Mouse (Mus musculus): ENCODE results near the gene Hist2h3b.

The Hist2h3b gene

DNA sequence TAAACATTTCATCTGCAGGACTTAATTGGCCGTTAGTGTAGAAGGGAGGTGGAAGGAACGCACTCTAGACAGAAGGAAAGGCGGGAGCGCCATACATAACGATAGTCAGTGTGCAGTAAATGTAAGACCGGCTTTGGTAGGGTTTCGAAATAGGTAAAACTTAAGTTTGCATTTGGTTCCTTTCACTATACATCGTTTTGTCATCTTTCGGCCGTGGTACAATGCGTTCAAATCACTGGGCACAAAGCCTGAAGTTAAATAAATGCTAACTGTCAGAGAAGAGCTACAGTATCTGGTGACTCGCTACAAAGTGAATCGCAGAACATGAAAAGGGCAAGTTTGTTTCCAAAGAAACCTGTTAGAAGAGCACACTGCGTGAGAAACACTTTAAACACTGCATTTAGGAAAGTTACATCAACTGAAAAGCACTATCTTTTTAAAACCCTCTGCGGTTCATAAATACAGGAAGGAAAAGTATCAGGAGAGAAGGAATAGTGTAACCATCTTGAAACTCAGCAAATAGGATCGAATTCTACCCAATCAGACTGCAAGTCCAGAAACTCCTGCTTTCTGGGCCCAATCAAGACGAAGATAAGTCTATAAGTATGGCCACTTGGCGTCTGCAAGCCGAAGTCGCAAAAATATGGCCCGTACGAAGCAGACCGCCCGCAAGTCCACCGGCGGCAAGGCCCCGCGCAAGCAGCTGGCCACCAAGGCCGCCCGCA, at the start of gene Hist2h3b:
TSS of gene Hist2h3b (plus strand) at position 604 of the 725 bp plus-strand sequence.
- peak; percentile 100 for DNase-seq (ENCODE audit: extremely low read depth, low read depth)

DNA sequence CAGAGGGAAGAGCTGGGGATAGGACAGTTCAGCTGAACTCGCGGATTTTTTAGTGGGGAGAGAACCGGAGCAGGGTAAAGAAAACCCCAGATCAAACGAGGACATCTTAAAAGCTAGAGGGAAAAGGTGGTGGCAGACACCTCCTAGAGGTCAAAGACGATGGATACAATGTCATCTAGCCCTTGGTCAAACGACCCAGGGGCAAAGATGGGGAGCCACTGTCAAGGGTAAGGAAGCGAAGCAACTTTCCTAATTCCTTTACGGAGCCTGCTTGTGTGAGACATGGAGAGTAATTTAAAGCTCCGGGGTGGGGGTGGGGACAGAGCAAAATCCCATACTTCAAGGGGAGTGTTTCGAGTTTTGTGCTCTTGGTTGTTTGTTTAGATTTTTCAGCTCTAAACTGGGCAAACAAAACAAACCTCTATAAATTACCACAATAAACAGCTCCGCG, 49.2 kb upstream of the Hist2h3b start:
- DNase-seq (ENCODE audit: extremely low read depth, low read depth) = peak; percentile 67

DNA sequence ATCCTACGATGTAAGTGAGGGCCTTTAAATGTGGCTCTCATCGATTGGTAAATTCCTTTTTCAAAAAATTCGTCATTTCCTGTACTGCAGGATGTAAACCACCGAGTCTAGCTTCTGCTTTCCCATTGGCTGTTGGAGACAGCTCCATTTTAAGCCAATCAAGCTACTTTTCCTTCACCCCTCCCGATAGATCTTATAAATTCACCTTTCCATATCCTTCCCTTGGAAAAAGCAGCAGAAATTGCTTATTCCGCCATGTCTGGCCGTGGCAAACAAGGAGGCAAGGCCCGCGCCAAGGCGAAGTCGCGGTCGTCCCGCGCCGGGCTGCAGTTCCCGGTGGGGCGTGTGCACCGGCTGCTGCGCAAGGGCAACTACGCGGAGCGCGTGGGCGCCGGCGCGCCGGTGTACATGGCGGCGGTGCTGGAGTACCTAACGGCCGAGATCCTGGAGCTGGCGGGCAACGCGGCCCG, 48.8 kb upstream of the Hist2h3b start, which contains the start of the genes Bola1 and Hist2h2ab:
TSS of gene Bola1 (minus strand) at position 49 of the 470 bp plus-strand sequence.
TSS of gene Hist2h2ab (plus strand) at position 205 of the 470 bp plus-strand sequence.
- peak; percentile 100 for DNase-seq (ENCODE audit: extremely low read depth, low read depth)

DNA sequence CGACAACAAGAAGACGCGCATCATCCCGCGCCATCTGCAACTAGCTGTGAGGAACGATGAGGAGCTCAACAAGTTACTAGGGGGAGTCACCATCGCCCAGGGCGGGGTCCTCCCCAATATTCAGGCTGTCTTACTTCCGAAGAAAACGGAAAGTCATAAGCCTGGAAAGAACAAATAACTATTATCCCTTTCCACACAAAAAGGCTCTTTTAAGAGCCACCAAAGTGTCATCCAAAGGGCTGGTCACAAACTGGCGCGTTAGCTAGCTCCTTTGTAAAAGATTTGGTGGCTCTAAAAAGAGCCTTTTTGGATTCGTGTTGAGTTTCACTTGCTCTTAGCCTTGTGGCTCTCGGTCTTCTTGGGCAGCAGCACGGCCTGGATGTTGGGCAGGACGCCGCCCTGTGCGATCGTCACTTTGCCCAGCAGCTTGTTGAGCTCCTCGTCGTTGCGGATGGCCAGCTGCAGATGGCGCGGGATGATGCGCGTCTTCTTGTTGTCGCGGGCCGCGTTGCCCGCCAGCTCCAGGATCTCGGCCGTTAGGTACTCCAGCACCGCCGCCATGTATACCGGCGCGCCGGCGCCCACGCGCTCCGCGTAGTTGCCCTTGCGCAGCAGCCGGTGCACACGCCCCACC, 48.2 kb upstream of the Hist2h3b start:
- peak; percentile 82 for DNase-seq (ENCODE audit: extremely low read depth, low read depth)

DNA sequence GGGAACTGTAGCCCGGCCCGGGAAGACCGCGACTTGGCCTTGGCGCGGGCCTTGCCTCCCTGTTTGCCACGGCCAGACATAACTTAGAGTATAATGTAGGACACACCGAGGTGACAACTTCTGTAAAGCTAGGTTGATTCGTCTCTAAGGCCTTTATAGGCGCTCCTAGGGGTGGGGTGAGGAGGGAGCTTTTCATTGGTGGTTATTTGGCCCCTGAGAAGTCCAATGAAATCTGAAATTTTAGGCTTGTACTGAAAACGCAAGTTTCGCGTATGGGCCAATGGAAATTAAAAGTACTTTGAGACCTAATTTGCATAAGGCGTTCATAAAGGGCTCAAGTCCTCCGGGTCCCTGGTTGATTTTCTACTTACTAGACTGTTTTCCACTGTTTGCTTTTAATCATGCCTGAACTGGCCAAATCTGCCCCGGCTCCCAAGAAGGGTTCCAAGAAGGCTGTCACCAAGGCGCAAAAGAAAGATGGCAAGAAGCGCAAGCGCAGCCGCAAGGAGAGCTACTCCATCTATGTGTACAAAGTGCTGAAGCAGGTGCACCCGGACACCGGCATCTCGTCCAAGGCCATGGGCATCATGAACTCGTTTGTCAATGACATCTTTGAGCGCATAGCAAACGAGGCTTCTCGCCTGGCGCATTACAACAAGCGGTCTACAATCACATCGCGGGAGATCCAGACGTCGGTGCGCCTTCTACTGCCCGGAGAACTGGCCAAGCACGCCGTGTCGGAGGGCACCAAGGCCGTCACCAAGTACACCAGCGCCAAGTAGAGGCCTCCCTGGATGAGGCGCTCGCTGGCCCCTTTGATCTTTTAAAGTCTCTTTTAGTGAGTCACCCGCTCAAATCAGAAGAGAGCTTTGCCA, 47.5 kb upstream of the Hist2h3b start, which contains the start of the genes Hist2h2ac and Hist2h2be:
TSS of gene Hist2h2ac (minus strand) at position 116 of the 875 bp plus-strand sequence.
TSS of gene Hist2h2be (plus strand) at position 355 of the 875 bp plus-strand sequence.
- peak; percentile 100 for DNase-seq (ENCODE audit: extremely low read depth, low read depth)

DNA sequence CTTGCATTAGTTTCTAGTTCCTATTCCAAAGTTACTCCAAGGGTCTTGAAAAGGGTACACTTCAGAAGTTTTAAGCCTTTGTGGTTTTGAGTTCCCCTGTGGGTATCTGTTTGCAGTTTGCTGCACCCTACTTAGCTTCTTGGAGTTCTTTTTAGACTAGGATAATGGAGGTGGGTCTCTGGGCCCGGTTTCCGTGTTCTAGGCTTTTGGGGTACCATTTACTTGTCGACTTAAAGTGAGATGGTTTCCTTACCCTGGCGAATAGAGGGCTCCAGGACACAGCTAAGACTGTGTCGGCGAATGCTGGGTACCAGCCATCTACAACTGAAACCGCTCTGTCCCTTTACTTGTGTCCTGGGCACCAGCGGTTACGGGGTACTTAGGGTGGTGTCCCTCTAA, 46.8 kb upstream of the Hist2h3b start:
- peak; percentile 75 for DNase-seq (ENCODE audit: extremely low read depth, low read depth)

DNA sequence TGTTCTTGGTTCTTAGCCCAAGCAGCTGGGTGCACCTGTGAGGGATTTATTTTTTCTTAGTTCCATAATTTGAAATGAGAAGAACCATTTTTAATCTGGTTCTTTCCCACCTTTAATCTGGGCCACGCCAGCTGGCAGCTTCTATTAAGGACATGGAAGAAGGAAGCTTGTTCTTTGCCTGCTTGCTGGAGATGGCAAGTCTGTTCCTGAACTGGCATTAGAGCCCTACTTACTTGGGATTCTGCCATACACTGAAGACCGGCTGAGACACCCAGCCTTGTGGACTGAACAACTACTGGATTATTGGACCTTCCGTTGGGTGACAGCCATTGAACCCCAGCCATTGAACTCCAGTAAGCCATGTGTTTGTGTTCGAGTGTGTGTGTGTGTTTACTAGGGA, 45.7 kb upstream of the Hist2h3b start:
- DNase-seq (ENCODE audit: extremely low read depth, low read depth) = no peak

DNA sequence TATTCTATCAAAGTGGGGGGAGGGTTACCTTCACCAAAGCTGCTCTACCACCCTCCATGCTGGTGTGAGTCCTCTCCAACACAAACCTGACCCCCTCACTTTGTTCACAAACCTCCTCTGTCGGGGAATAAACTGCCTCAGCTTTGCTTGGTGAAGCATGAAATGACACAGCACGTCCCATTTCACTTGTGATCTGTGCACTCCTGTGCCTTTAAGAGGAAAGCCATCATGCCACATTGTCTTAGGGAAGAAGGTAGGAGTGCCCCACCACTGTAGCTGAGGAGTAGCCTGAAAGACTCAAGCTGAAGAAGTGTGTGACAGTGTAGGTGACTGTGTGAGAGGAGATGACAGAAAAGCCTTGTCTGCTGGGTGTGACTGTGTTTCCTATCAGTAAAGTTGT, 43.0 kb upstream of the Hist2h3b start:
- DNase-seq (ENCODE audit: extremely low read depth, low read depth) = no peak

DNA sequence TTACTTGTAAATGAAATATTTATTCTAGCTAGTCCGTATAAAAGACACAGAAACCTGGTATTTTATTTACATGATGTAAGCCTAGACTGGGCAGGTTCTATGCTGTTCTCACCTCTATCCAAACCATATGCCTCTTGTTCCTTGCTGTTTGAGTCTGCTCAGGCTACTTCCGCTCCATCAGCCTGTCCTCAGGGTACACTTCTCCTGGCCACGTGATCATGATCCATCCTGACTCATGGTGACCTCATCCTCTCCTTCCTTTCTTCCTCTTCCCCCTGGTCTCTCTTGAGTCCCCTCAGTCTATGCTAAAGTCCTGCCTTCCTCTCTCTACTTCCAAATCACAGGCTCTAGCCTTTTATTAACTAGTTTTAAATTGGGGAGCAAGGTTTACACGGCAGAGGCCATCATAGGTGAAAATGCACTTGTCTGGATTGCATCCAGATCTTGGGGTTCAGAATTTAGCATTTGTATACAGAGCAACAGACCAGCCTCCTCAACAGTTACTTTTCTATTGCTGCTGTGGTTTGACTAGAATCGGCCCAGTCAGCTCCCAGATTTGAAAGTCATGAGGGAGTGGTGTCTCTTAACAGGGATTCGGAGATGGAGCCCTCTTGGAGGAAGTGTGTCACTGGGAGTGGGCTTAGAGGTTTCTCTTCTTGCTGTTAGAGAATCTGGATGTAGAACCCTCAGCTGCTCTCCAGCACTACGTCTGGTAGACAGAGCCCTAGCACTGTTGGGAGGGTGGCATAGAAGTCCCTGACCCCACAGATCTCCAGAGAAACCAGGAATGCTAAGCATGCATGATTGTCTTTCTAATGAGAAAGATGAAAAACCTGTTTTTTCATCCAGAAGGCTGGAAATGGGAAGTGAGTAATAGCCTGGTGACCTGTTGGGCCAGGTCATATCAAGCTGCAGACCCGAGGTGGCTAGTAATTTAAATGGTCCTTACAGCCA, 41.5 kb upstream of the Hist2h3b start:
- no peak for DNase-seq (ENCODE audit: extremely low read depth, low read depth)

DNA sequence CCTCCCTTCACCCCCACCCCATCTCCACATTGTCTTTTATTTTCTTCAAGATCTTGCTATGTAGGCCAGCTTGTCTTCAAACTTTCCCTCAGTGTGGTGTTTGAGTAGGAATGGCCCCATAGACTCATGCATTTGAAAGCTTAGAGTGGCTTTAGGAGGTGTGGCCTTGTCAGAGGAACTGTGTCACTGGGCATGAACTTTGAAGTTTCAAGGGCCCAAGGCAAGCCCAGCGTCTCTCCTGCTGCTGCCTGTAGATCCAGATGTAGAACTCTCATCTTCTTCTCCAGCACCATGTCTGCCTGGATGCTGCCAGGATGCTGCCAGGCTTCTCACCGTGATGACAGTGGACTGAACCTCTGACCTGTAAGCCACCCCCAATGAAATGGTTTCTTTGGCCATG, 39.6 kb upstream of the Hist2h3b start:
- no peak for DNase-seq (ENCODE audit: extremely low read depth, low read depth)

DNA sequence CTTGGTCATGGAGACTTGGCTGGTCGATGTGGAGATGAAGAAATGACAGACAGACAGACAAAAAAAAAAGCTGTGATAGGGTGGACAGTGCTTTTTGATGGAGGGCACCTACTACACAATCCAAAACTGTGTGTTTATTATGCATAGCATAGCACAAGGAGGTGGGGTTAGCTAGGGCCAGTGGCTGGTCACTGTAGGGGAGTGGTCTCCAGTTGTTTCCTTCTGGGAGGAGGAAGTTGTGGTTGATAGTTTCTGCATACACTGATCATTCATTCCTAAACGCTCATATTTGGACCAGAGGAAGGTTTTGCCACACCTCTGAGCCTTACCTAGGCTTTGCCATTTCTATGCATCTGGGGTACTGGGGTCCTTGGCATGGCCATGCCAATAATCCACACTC, 38.0 kb upstream of the Hist2h3b start:
- no peak for DNase-seq (ENCODE audit: extremely low read depth, low read depth)

DNA sequence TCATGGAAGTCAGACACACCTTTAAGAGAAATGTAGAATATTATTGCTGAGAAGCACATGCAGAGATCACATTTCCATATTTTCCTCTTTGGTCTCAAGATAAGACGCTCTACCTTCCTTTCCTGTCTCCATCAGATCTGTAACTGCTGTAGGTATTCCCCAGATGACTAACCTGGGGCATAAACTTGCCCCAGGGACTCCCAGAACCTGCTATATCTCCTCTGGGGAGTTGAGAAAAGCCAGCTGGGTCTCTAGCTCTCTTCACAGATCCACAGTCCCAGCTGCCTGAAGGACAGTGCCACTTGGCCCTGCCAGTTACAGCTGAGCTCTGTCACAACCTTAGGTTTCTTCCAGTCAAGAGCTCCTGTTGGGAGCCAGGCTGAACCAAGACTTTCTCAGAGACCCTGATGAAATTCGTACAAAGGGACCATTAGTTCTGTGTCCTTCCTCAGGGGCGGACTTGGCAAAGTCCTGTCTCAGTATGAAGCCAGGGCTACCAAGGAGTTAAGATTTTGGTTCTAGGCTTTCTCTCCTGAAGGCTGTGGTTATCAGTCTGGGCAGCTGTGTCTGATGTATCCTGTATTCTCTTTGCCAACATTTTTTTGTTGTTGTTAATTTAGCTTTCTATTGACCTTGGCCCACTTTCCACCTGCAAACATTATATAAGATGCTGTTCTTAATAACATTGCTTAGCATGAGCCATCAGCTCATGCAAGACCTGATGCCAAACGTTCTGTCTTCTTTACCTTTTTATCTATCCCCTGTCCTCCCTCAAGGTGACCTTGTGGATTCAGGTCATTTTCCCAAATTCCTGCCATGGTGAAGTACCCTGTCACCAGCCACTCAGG, 37.3 kb upstream of the Hist2h3b start:
- no peak for DNase-seq (ENCODE audit: extremely low read depth, low read depth)

DNA sequence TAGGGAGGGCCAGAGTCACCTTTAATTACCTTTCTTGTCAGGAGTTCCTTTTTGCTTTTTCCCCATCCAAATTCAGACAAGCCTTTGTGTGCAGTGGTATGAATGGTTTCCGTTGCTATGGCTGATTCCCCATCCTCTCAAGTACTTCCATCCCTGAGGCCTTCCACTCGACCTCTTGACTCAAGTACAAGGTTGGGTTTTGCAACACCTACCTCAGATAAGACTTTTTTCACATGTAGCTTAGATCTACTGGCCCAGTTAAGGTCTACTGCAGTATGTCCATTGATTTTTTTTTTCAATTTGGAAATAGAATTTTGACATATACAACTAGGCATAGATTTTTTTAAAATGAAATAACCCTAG, 36.7 kb upstream of the Hist2h3b start:
- DNase-seq (ENCODE audit: extremely low read depth, low read depth) = no peak

DNA sequence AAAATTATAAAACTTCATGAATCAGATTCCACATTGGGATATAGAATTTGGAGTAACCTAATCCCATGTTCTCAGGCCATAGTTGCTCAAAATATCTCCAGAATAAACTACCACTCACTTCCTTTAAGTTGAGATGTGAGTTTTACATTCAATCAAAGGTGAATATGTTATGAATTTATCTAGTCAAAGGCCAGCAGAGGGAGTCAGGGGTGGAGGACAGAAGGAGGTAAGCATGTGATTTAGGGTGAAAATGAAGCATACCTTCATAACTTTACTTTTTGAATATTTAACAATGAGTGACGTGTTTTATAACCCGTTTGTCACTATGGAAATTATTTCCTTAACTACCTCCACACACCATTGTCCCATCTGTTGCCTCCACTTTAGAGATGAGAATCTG, 33.5 kb upstream of the Hist2h3b start:
- DNase-seq (ENCODE audit: extremely low read depth, low read depth) = no peak

DNA sequence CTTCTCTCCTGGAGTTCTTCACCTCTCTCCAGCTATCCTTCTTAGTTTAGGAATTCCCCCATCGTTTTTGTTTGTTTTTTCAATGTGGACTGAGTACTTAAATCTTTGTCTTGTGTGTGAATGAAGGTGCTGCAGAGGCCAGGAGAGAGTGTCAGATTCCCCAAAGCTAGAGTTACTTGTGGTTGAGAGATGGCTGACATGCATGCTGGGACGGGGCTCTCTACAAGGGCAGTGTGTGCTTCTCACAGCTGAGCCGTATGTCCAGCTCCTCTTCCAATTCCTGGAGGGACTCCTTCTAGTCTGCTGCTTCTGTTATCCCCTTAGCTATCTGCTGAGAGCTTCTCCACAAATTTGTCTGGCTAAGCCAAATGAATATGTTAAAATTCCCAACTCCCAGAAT, 32.6 kb upstream of the Hist2h3b start:
- DNase-seq (ENCODE audit: extremely low read depth, low read depth) = no peak

DNA sequence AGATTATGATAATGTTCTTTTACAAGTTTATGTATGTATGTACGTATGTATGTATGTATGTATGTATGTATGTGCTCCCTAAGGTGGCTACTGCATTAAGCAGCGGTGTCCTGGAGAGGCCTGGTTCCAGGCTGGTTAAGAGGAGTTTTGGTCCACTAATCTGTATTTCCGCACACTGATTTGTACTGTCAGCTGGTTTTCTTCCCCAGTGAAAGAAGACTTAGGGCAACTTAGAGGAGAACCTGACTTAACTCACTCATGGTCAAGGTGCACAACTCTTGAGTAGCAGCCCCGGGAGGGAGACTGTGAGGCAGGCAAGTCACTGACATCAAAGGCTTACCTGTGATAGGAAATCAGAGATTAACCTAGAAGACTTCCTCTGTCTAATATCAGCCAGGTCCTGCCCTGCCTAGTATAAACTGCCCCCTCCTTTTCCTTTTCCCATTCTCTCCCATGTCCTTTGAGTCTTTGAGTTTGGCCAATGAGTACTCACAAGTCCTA, 31.6 kb upstream of the Hist2h3b start:
- no peak for DNase-seq (ENCODE audit: extremely low read depth, low read depth)

DNA sequence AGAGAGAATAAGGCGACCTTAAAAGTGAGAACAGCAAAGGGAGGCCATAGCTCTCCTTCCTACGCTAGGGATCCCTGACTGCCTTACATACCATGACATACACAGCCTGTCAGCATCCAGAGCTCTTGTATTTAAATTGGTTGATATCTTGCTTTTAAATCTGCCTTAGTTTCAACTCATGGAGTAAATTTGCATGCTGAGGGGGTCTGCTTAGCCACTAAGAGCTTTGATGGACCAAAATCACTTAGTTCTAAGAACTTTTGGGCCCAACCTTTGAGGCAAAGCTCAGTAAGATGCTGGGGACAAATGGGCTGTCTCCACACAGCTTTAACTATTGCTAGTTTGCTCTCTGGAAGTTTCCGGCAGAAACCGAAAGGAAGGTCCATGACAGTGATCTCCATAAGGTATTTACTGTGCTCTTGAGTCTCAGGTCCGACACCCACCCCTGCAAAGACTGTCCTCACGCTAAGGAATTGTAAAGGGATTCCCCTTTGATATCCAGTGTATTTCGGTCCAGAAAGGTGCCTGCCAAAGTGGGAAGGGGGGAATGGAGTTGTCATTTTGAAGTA, 31.0 kb upstream of the Hist2h3b start:
- DNase-seq (ENCODE audit: extremely low read depth, low read depth) = peak; percentile 85

DNA sequence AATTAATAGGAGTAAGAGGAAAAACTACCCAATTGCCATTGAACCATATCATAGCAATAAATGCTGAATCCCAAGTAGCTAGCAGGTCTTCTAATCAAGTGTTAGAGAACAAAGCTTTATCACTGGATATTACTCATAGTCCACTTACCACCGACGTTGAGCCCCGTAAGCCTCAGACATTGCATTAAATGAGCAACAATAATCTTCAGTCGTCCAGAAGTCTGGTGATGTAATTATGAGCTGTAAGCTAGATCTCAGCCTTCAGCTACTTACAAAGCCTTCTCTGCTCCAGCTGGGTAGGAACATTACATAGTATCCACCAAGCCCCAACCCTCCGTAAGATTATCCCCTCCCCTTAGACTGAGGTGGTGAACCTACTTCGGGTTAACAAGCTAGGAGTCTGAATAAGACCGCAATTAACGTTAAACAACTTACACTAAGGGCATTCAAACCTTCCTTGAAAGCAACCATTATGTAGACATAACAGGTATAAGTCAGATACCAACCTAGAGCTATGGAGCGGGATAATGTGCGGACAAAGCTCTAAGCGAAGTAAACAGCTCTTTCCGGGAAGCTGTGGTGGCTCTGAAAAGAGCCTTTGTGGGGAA, 30.4 kb upstream of the Hist2h3b start:
- DNase-seq (ENCODE audit: extremely low read depth, low read depth) = peak; percentile 95
